Mouse (Mus musculus): ENCODE measurements around the gene Golga1.
"Not testable (repeated sequence)": the region's sequence is repeated elsewhere in the genome, so short reads cannot be mapped to it uniquely, and the experiment has no call there.

The Golga1 gene

GRCm38 (mm10) chr2:39065400-39065987 lies at the start of gene Golga1:
Gene Golga1 (minus strand): TSS chr2:39065541.
- DNase-seq, result peak; percentile 88 to 93

GRCm38 (mm10) chr2:39114093-39114492 lies 48.8 kb upstream of the Golga1 start:
- DNase-seq, result no peak

- DNase-seq, result no peak
Observed at GRCm38 (mm10) chr2:39110514-39110913, 45.2 kb upstream of the Golga1 start.

- DNase-seq, result not testable (repeated sequence)
Observed at GRCm38 (mm10) chr2:39109712-39110111, 44.4 kb upstream of the Golga1 start.

- DNase-seq, result not testable (repeated sequence)
Observed at GRCm38 (mm10) chr2:39099951-39100350, 34.6 kb upstream of the Golga1 start.

- DNase-seq, result no peak
Observed at GRCm38 (mm10) chr2:39097993-39098392, 32.7 kb upstream of the Golga1 start.

GRCm38 (mm10) chr2:39091966-39092365 lies 26.6 kb upstream of the Golga1 start:
- DNase-seq, result no peak

- no peak for DNase-seq
Observed at GRCm38 (mm10) chr2:39082706-39083105, 17.4 kb upstream of the Golga1 start.

GRCm38 (mm10) chr2:39070666-39071065 lies 5.3 kb upstream of the Golga1 start:
- no peak for DNase-seq

GRCm38 (mm10) chr2:39069096-39069495 lies 3.8 kb upstream of the Golga1 start:
- DNase-seq, result no peak

GRCm38 (mm10) chr2:39064687-39065399 lies 498 bp downstream of the Golga1 start:
- no peak for DNase-seq

GRCm38 (mm10) chr2:39048515-39048914 lies 16.8 kb downstream of the Golga1 start:
- no peak for DNase-seq

GRCm38 (mm10) chr2:39040215-39040614 lies 25.1 kb downstream of the Golga1 start:
- no peak for DNase-seq

GRCm38 (mm10) chr2:39031611-39032010 lies 33.7 kb downstream of the Golga1 start:
- no peak for DNase-seq

GRCm38 (mm10) chr2:39020004-39020403 lies 45.3 kb downstream of the Golga1 start:
- no peak for DNase-seq

- DNase-seq, result no peak
Observed at GRCm38 (mm10) chr2:39016581-39016980, 48.8 kb downstream of the Golga1 start.

- DNase-seq, result no peak
Observed at GRCm38 (mm10) chr2:39012768-39013279, 52.5 kb downstream of the Golga1 start.

GRCm38 (mm10) chr2:39011971-39012370 lies 53.4 kb downstream of the Golga1 start:
- DNase-seq, result no peak

- DNase-seq, result no peak
Observed at GRCm38 (mm10) chr2:39011264-39011663, 54.1 kb downstream of the Golga1 start.

- not testable (repeated sequence) for DNase-seq
Observed at GRCm38 (mm10) chr2:39010144-39010543, 55.2 kb downstream of the Golga1 start.

- no peak for DNase-seq
Observed at GRCm38 (mm10) chr2:39008954-39009365, 56.4 kb downstream of the Golga1 start.

- peak in 1 of 2 experiments; percentile 58 for DNase-seq
Observed at GRCm38 (mm10) chr2:39008350-39008851, 56.9 kb downstream of the Golga1 start.

GRCm38 (mm10) chr2:39007865-39008264 lies 57.5 kb downstream of the Golga1 start:
- peak; percentile 94 to 95 for DNase-seq

- no peak for DNase-seq
Observed at GRCm38 (mm10) chr2:39006149-39006730, 59.1 kb downstream of the Golga1 start.

Data from cerebellum, adult 18-20 months (tissue).